Mouse (Mus musculus) heart, embryonic 15.5 days (tissue): Measurements from ENCODE around the gene Sh3gl3. TPM values are rescaled to one million over a fixed set of nuclear protein-coding genes. Genes with fewer than 3 reads are reported as not detected.
A peak's percentile ranks its signal among the peaks of the same experiment; 100 is the strongest.

Experiments used
- ATAC-seq: fragments of 200-750 bp; cut with Nextera tagmentation; replicated peaks from 2 replicates; pipeline ENCODE4 v1.8.0; 2017; ENCODE audit warnings: low read depth, moderate TSS enrichment; ENCODE audit not compliant: insufficient number of reproducible peaks, insufficient read depth, low FRiP score
- H3K27ac ChIP-seq: fragments of 300-500 bp; sonication (generic); 2 replicates; pipeline ENCODE4 v1.5.1; 2015; ENCODE audit warnings: mild to moderate bottlenecking, inconsistent platforms
- H3K27me3 ChIP-seq: fragments of 300-500 bp; sonication (generic); 2 replicates; pipeline ENCODE4 v1.6.1; 2015; ENCODE audit warnings: inconsistent platforms
- H3K36me3 ChIP-seq: fragments of 300-500 bp; sonication (generic); 2 replicates; pipeline ENCODE4 v1.6.1; 2015; ENCODE audit warnings: mild to moderate bottlenecking, inconsistent platforms
- H3K4me1 ChIP-seq: fragments of 300-500 bp; sonication (generic); replicated peaks from 2 replicates; pipeline ENCODE4 v1.6.1; 2015; ENCODE audit warnings: inconsistent platforms
- H3K4me2 ChIP-seq: fragments of 300-500 bp; sonication (generic); 2 replicates; pipeline ENCODE4 v1.6.1; 2015; ENCODE audit warnings: inconsistent platforms, mild to moderate bottlenecking, moderate library complexity
- H3K4me3 ChIP-seq: fragments of 300-500 bp; sonication (generic); 2 replicates; pipeline ENCODE4 v1.5.1; 2015; ENCODE audit warnings: mild to moderate bottlenecking, inconsistent platforms
- H3K9ac ChIP-seq: fragments of 300-500 bp; sonication (generic); 2 replicates; pipeline ENCODE4 v1.6.1; 2015; ENCODE audit warnings: mild to moderate bottlenecking, inconsistent platforms
- H3K9me3 ChIP-seq: fragments of 300-500 bp; sonication (generic); replicated peaks from 2 replicates; pipeline ENCODE4 v1.6.1; 2016; ENCODE audit warnings: inconsistent platforms
- WGBS: fragments of 180-500 bp; shearing (Covaris S2); methylation state at CpG from one replicate; pipeline ENCODE4 v1.1.7; 2015; ENCODE audit warnings: mixed read lengths; 5-methylcytosine and 5-hydroxymethylcytosine counted together
- polyA plus RNA-seq: library from polyadenylated mRNA; unstranded; fragments of >200 nt; fragmentation: Nextera tagmentation; extraction: Ambion mirVana; gene quantifications from 2 replicates; pipeline ENCODE4 v1.2.1, GENCODE M21; 2015

Sh3gl3 gene
- polyA plus RNA-seq, 1 experiment from 2014 or later, result 5.8 TPM

GRCm38 (mm10) chr7:82203111-82203510, 29.5 kb downstream of the Sh3gl3 start:
- Histone ChIP-seq H3K27ac (no peak overlapping the region), H3K27me3 (no peaks in the 10 kb centered on the region), H3K9ac (no peak overlapping the region), H3K4me3 (no peak overlapping the region), H3K4me2 (no peak overlapping the region), H3K9me3 (no peaks in the 10 kb centered on the region), H3K36me3 (no peaks in the 10 kb centered on the region), H3K4me1 (peaks cover 10% of the 10 kb centered on the region; the same call in 1 of the 2 replicates)
- no peak for ATAC-seq
- WGBS, result 71% methylated on average over 7 of the region's 7 CpGs

- 49% methylated on average over 12 of the region's 12 CpGs for WGBS
- Histone ChIP-seq H3K4me2 (peak overlapping the region; percentile 18; the same call in 1 of the 2 replicates), H3K9ac (no peak overlapping the region), H3K27ac (peak overlapping the region; percentile 42), H3K4me1 (peaks cover 10% of the 10 kb centered on the region; the same call in 1 of the 2 replicates), H3K9me3 (no peaks in the 10 kb centered on the region), H3K27me3 (no peaks in the 10 kb centered on the region), H3K36me3 (no peaks in the 10 kb centered on the region), H3K4me3 (no peak overlapping the region)
- ATAC-seq, result peak; percentile 40; the same call in 1 of the 2 replicates
Observed at GRCm38 (mm10) chr7:82204014-82204784, 30.6 kb downstream of the Sh3gl3 start.

GRCm38 (mm10) chr7:82204975-82205374, 31.3 kb downstream of the Sh3gl3 start:
- Histone ChIP-seq H3K27ac (peak overlapping the region; percentile 37), H3K9ac (no peak overlapping the region), H3K27me3 (no peaks in the 10 kb centered on the region), H3K4me3 (no peak overlapping the region), H3K4me2 (peak overlapping the region; percentile 18; the same call in 1 of the 2 replicates), H3K9me3 (no peaks in the 10 kb centered on the region), H3K36me3 (no peaks in the 10 kb centered on the region), H3K4me1 (peaks cover 10% of the 10 kb centered on the region; the same call in 1 of the 2 replicates)
- ATAC-seq, result no peak
- 64% methylated on average over 3 of the region's 3 CpGs for WGBS

- 80% methylated on average over 8 of the region's 8 CpGs for WGBS
- peaks cover 10% of the 10 kb centered on the region; the same call in 1 of the 2 replicates for H3K4me1 ChIP-seq
- no peaks in the 10 kb centered on the region for H3K36me3 ChIP-seq
- no peaks in the 10 kb centered on the region for H3K9me3 ChIP-seq
- H3K4me3 ChIP-seq, result no peak overlapping the region
- H3K27me3 ChIP-seq, result no peaks in the 10 kb centered on the region
- no peak overlapping the region for H3K4me2 ChIP-seq
- H3K27ac ChIP-seq, result no peak overlapping the region
- H3K9ac ChIP-seq, result no peak overlapping the region
- no peak for ATAC-seq
Observed at GRCm38 (mm10) chr7:82206787-82207186, 33.1 kb downstream of the Sh3gl3 start.

GRCm38 (mm10) chr7:82221380-82221933, 47.8 kb downstream of the Sh3gl3 start:
- Histone ChIP-seq H3K4me1 (no peaks in the 10 kb centered on the region), H3K36me3 (no peaks in the 10 kb centered on the region), H3K4me2 (no peak overlapping the region), H3K9ac (no peak overlapping the region), H3K27me3 (no peaks in the 10 kb centered on the region), H3K9me3 (no peaks in the 10 kb centered on the region), H3K27ac (no peak overlapping the region), H3K4me3 (no peak overlapping the region)
- 86% methylated on average over 9 of the region's 9 CpGs for WGBS
- ATAC-seq, result no peak

GRCm38 (mm10) chr7:82223906-82224846, 50.5 kb downstream of the Sh3gl3 start:
- H3K9me3 ChIP-seq, result no peaks in the 10 kb centered on the region
- WGBS, result 36% methylated on average over 10 of the region's 10 CpGs
- H3K4me1 ChIP-seq, result no peaks in the 10 kb centered on the region
- no peak overlapping the region for H3K27ac ChIP-seq
- H3K4me3 ChIP-seq, result no peak overlapping the region
- no peaks in the 10 kb centered on the region for H3K27me3 ChIP-seq
- ATAC-seq, result no peak
- no peak overlapping the region for H3K9ac ChIP-seq
- no peaks in the 10 kb centered on the region for H3K36me3 ChIP-seq
- no peak overlapping the region for H3K4me2 ChIP-seq

- Histone ChIP-seq H3K27ac (no peak overlapping the region), H3K36me3 (no peaks in the 10 kb centered on the region), H3K27me3 (no peaks in the 10 kb centered on the region), H3K9ac (no peak overlapping the region), H3K4me3 (no peak overlapping the region), H3K9me3 (no peaks in the 10 kb centered on the region), H3K4me2 (no peak overlapping the region), H3K4me1 (peaks cover 5% of the 10 kb centered on the region; the same call in 1 of the 2 replicates)
- 70% methylated on average over 7 of the region's 7 CpGs for WGBS
- no peak for ATAC-seq
Observed at GRCm38 (mm10) chr7:82233201-82233600, 59.6 kb downstream of the Sh3gl3 start.

GRCm38 (mm10) chr7:82234010-82234897, 60.6 kb downstream of the Sh3gl3 start:
- Histone ChIP-seq H3K27ac (no peak overlapping the region), H3K27me3 (no peaks in the 10 kb centered on the region), H3K4me1 (peaks cover 5% of the 10 kb centered on the region; the same call in 1 of the 2 replicates), H3K4me2 (no peak overlapping the region), H3K9ac (no peak overlapping the region), H3K9me3 (no peaks in the 10 kb centered on the region), H3K4me3 (no peak overlapping the region), H3K36me3 (no peaks in the 10 kb centered on the region)
- no peak for ATAC-seq
- WGBS, result 31% methylated on average over 11 of the region's 11 CpGs

- no peak overlapping the region for H3K4me3 ChIP-seq
- H3K4me2 ChIP-seq, result no peak overlapping the region
- no peak for ATAC-seq
- H3K36me3 ChIP-seq, result no peaks in the 10 kb centered on the region
- H3K27me3 ChIP-seq, result no peaks in the 10 kb centered on the region
- peaks cover 5% of the 10 kb centered on the region; the same call in 1 of the 2 replicates for H3K4me1 ChIP-seq
- no peaks in the 10 kb centered on the region for H3K9me3 ChIP-seq
- WGBS, result 29% methylated on average over 3 of the region's 4 CpGs
- no peak overlapping the region for H3K27ac ChIP-seq
- H3K9ac ChIP-seq, result no peak overlapping the region
Observed at GRCm38 (mm10) chr7:82234898-82235290, 61.3 kb downstream of the Sh3gl3 start.

- Histone ChIP-seq H3K9ac (no peak overlapping the region), H3K4me1 (peaks cover 5% of the 10 kb centered on the region; the same call in 1 of the 2 replicates), H3K4me3 (no peak overlapping the region), H3K27me3 (no peaks in the 10 kb centered on the region), H3K27ac (no peak overlapping the region), H3K4me2 (no peak overlapping the region), H3K9me3 (no peaks in the 10 kb centered on the region), H3K36me3 (no peaks in the 10 kb centered on the region)
- WGBS, result 62% methylated on average over 8 of the region's 9 CpGs
- ATAC-seq, result no peak
Observed at GRCm38 (mm10) chr7:82235486-82235885, 61.8 kb downstream of the Sh3gl3 start.
